Mouse (Mus musculus) hindbrain, embryonic 11.5 days (tissue): Measurements from ENCODE around the gene Olfr1191-ps1. TPM values are rescaled to one million over a fixed set of nuclear protein-coding genes. Genes with fewer than 3 reads are reported as not detected.
"Not testable (repeated sequence)": the region's sequence is repeated elsewhere in the genome, so short reads cannot be mapped to it uniquely, and the experiment has no call there.

Source experiments
- ATAC-seq: fragments of 200-750 bp; cut with Nextera tagmentation; 2 replicates; pipeline ENCODE4 v1.8.0; 2017; ENCODE audit warnings: mild to moderate bottlenecking, moderate TSS enrichment, moderate library complexity; ENCODE audit not compliant: low FRiP score
- DNase-seq: peaks from one replicate; pipeline ENCODE4 v3.0.0-alpha.2; 2015; ENCODE audit warnings: low spot score
- H3K27ac ChIP-seq: fragments of 300-500 bp; sonication (generic); 2 replicates; pipeline ENCODE4 v1.5.1; 2014; ENCODE audit warnings: mild to moderate bottlenecking, low read depth, low read length
- H3K27me3 ChIP-seq: fragments of 300-500 bp; sonication (generic); 2 replicates; pipeline ENCODE4 v1.6.1; 2014; ENCODE audit warnings: mild to moderate bottlenecking, low read length, moderate library complexity, mixed read lengths; ENCODE audit not compliant: control insufficient read depth, insufficient read depth
- H3K36me3 ChIP-seq: fragments of 300-500 bp; sonication (generic); 2 replicates; pipeline ENCODE4 v1.6.1; 2014; ENCODE audit warnings: mild to moderate bottlenecking, low read length, moderate library complexity, mixed read lengths; ENCODE audit not compliant: control insufficient read depth, insufficient read depth
- H3K4me1 ChIP-seq: fragments of 300-500 bp; sonication (generic); replicated peaks from 2 replicates; pipeline ENCODE4 v1.6.1; 2014; ENCODE audit warnings: low read length, mixed read lengths; ENCODE audit not compliant: control insufficient read depth, insufficient read depth
- H3K4me2 ChIP-seq: fragments of 300-500 bp; sonication (generic); replicated peaks from 2 replicates; pipeline ENCODE4 v1.6.1; 2014; ENCODE audit warnings: mild to moderate bottlenecking, low read depth, low read length
- H3K4me3 ChIP-seq: fragments of 300-500 bp; sonication (generic); 2 replicates; pipeline ENCODE4 v1.5.1; 2014; ENCODE audit warnings: low read depth, low read length
- H3K9ac ChIP-seq: fragments of 300-500 bp; sonication (generic); 2 replicates; pipeline ENCODE4 v1.6.1; 2014; ENCODE audit warnings: low read depth, low read length
- H3K9me3 ChIP-seq: fragments of 300-500 bp; sonication (generic); 2 replicates; pipeline ENCODE4 v1.6.1; 2016; ENCODE audit warnings: low read length; ENCODE audit not compliant: control insufficient read depth
- WGBS: fragments of 180-500 bp; shearing (Covaris S2); extraction: QIAGEN DNeasy Blood & Tissue Kit; methylation state at CpG from one replicate; pipeline ENCODE4 v1.1.7; 2014; 5-methylcytosine and 5-hydroxymethylcytosine counted together
- polyA plus RNA-seq: library from polyadenylated mRNA; unstranded; fragments of >200 nt; fragmentation: Nextera tagmentation; extraction: Ambion mirVana; gene quantifications from 2 replicates; pipeline ENCODE4 v1.2.1, GENCODE M21; 2014

The Olfr1191-ps1 gene
- polyA plus RNA-seq = not detected in 2 replicates

- H3K9me3 ChIP-seq, H3K27me3 ChIP-seq, H3K4me2 ChIP-seq, H3K9ac ChIP-seq, H3K36me3 ChIP-seq, H3K4me1 ChIP-seq, DNase-seq, H3K4me3 ChIP-seq, ATAC-seq, H3K27ac ChIP-seq: not testable (repeated sequence)
- 93% methylated on average over 1 of the region's 1 CpGs for WGBS
These were observed at the start of gene Olfr1191-ps1 for GRCm38 (mm10) chr2:88640242-88640641. Gene Olfr1191-ps1 (plus strand): TSS chr2:88640542.

GRCm38 (mm10) chr2:88648209-88648608 lies 7.9 kb downstream of the Olfr1191-ps1 start, which contains the start of gene Olfr1192-ps1:
Gene Olfr1192-ps1 (plus strand): TSS chr2:88648509.
- Histone ChIP-seq H3K27me3 (no peaks in the 10 kb centered on the region), H3K9ac (no peak within 1 kb of the TSS), H3K27ac (no peak within 1 kb of the TSS), H3K36me3 (no peaks in the 10 kb centered on the region), H3K4me1 (no peaks in the 10 kb centered on the region), H3K4me2 (no peak within 1 kb of the TSS), H3K9me3 (no peaks in the 10 kb centered on the region), H3K4me3 (no peak within 1 kb of the TSS)
- DNase-seq (no peak), ATAC-seq (no peak)
- WGBS = 43% methylated on average over 1 of the region's 1 CpGs

GRCm38 (mm10) chr2:88675328-88675727 lies 35.0 kb downstream of the Olfr1191-ps1 start, which contains the start of gene Olfr1193:
Gene Olfr1193 (plus strand): TSS chr2:88675628.
- not testable (repeated sequence) for H3K9ac ChIP-seq, H3K27ac ChIP-seq, H3K36me3 ChIP-seq, H3K4me1 ChIP-seq, H3K27me3 ChIP-seq, DNase-seq, H3K4me2 ChIP-seq, ATAC-seq, H3K9me3 ChIP-seq, H3K4me3 ChIP-seq

- H3K4me1 ChIP-seq = no peaks in the 10 kb centered on the region
- DNase-seq = no peak
- no peak within 1 kb of the TSS for H3K27ac ChIP-seq
- no peak for ATAC-seq
- H3K27me3 ChIP-seq = no peaks in the 10 kb centered on the region
- H3K36me3 ChIP-seq = no peaks in the 10 kb centered on the region
- H3K4me2 ChIP-seq = no peak within 1 kb of the TSS
- H3K9ac ChIP-seq = no peak within 1 kb of the TSS
- no peak within 1 kb of the TSS for H3K4me3 ChIP-seq
- no peaks in the 10 kb centered on the region for H3K9me3 ChIP-seq
These were observed 48.7 kb downstream of the Olfr1191-ps1 start, which contains the start of gene Olfr1195 for GRCm38 (mm10) chr2:88689087-88689486. Gene Olfr1195 (minus strand): TSS chr2:88689187.

Other genes with a start within 250 kb of the Olfr1191-ps1 start
- gene Olfr1179, start 234.1 kb upstream of the Olfr1191-ps1 start, polyA plus RNA-seq = not detected in 2 replicates
- gene Olfr1180, start 221.4 kb upstream of the Olfr1191-ps1 start, polyA plus RNA-seq = not detected in 2 replicates
- not detected in 2 replicates for gene Olfr1181, start 214.4 kb upstream of the Olfr1191-ps1 start, polyA plus RNA-seq
- gene Gm13757, start 191.4 kb upstream of the Olfr1191-ps1 start, polyA plus RNA-seq = not detected in 2 replicates
- gene Olfr1183, start 185.7 kb upstream of the Olfr1191-ps1 start, polyA plus RNA-seq = not detected in 2 replicates
- not detected in 2 replicates for gene Olfr1184, start 156.9 kb upstream of the Olfr1191-ps1 start, polyA plus RNA-seq
- gene Olfr1185-ps1, start 147.2 kb upstream of the Olfr1191-ps1 start, polyA plus RNA-seq = not detected in 2 replicates
- not detected in 2 replicates for gene Olfr1186, start 122.0 kb upstream of the Olfr1191-ps1 start, polyA plus RNA-seq
- gene Olfr1188, start 83.6 kb upstream of the Olfr1191-ps1 start, polyA plus RNA-seq = not detected in 2 replicates
- not detected in 2 replicates for gene Olfr1189, start 54.1 kb upstream of the Olfr1191-ps1 start, polyA plus RNA-seq
- gene Olfr1192-ps1, start 8.0 kb downstream of the Olfr1191-ps1 start, polyA plus RNA-seq = not detected in 2 replicates
- gene Olfr1193, start 35.1 kb downstream of the Olfr1191-ps1 start, polyA plus RNA-seq = not detected in 2 replicates
- not detected in 2 replicates for gene Olfr1195, start 48.6 kb downstream of the Olfr1191-ps1 start, polyA plus RNA-seq
- not detected in 2 replicates for gene Olfr1196, start 64.1 kb downstream of the Olfr1191-ps1 start, polyA plus RNA-seq
- gene Olfr1197, start 91.8 kb downstream of the Olfr1191-ps1 start, polyA plus RNA-seq = not detected in 2 replicates
- gene Olfr1198, start 110.8 kb downstream of the Olfr1191-ps1 start, polyA plus RNA-seq = not detected in 2 replicates
- not detected in 2 replicates for gene Olfr1199, start 119.9 kb downstream of the Olfr1191-ps1 start, polyA plus RNA-seq
- not detected in 2 replicates for gene Olfr1200, start 129.9 kb downstream of the Olfr1191-ps1 start, polyA plus RNA-seq
- gene Olfr1201, start 152.5 kb downstream of the Olfr1191-ps1 start, polyA plus RNA-seq = not detected in 2 replicates
- not detected in 2 replicates for gene Olfr1202, start 174.0 kb downstream of the Olfr1191-ps1 start, polyA plus RNA-seq
- gene Olfr1205, start 189.2 kb downstream of the Olfr1191-ps1 start, polyA plus RNA-seq = not detected in 2 replicates
- gene Olfr1204, start 208.8 kb downstream of the Olfr1191-ps1 start, polyA plus RNA-seq = not detected in 2 replicates
- gene Olfr1206, start 222.7 kb downstream of the Olfr1191-ps1 start, polyA plus RNA-seq = not detected in 2 replicates